9 mouse cellular contexts compared by ENCODE assay signal in genomic region chr11:116077446-116078204, GRCm38 (mm10). TPM values are rescaled to one million over a fixed set of nuclear protein-coding genes. Genes with fewer than 3 reads are reported as not detected.
DNase-seq lines count a peak whose midpoint lies in the region; ATAC-seq and TF ChIP-seq lines count a peak whose summit lies in the region.
"Had no signal": no experiment of that assay in that cellular context is flagged by ENCODE, and none has a peak within 500 bp of the region (broad histone marks: within the 10 kb centered on the region; RNA-seq: fewer than 3 reads in every experiment).

Gene Unc13d (minus strand): TSS chr11:116077961.

- peak; percentile 42 for DNase-seq in gastrocnemius, adult 2 months
- no peak for DNase-seq in gastrocnemius, postnatal 10 days
- DNase-seq in brain, adult 2 months (ENCODE audit: low read depth, low spot score): peak; percentile 67
- peak; percentile 40 to 60 for DNase-seq in urinary bladder, postnatal 36 days (ENCODE audit: low spot score in 2 of 2)
- no peak for DNase-seq in adrenal gland, postnatal 25 days

- H3K27ac ChIP-seq in gastrocnemius, adult 2 months: peak within 1 kb of the TSS; percentile 54; the same call in 1 of the 2 replicates
- H3K27ac ChIP-seq in heart, embryonic 12.5 days (ENCODE audit: poor library complexity, severe bottlenecking): peak within 1 kb of the TSS; percentile 31
- H3K27ac ChIP-seq in liver, embryonic 12.5 days: peak within 1 kb of the TSS; percentile 99

- peak within 1 kb of the TSS; percentile 50 for H3K4me3 ChIP-seq in gastrocnemius, adult 2 months
- peak within 1 kb of the TSS; percentile 24 for H3K4me3 ChIP-seq in heart, embryonic 12.5 days
- peak within 1 kb of the TSS; percentile 73 for H3K4me3 ChIP-seq in liver, embryonic 12.5 days

- 58% methylated on average over 22 of the region's 22 CpGs for WGBS in heart, embryonic 12.5 days
- WGBS in liver, embryonic 12.5 days (ENCODE audit: insufficient replicate concordance): 9% methylated on average over 22 of the region's 22 CpGs

- peaks cover 41% of the 10 kb centered on the region for H3K36me3 ChIP-seq in heart, embryonic 12.5 days
- H3K36me3 ChIP-seq in liver, embryonic 12.5 days: peaks cover 59% of the 10 kb centered on the region

- H3K9me3 ChIP-seq in heart, embryonic 12.5 days (replicated peaks): no peaks in the 10 kb centered on the region
- no peaks in the 10 kb centered on the region for H3K9me3 ChIP-seq in liver, embryonic 12.5 days (replicated peaks)

- H3K27me3 ChIP-seq in heart, embryonic 12.5 days (replicated peaks): no peaks in the 10 kb centered on the region
- H3K27me3 ChIP-seq in liver, embryonic 12.5 days (replicated peaks): no peaks in the 10 kb centered on the region
- H3K27me3 ChIP-seq: Patski had no signal

- peaks cover 58% of the 10 kb centered on the region for H3K4me1 ChIP-seq in heart, embryonic 12.5 days (replicated peaks)
- H3K4me1 ChIP-seq in liver, embryonic 12.5 days: peaks cover 86% of the 10 kb centered on the region

- no peak; the same call in 1 of the 2 replicates for TF ChIP-seq CTCF in gastrocnemius, adult 2 months (IDR thresholded peaks at IDR 0.05)

- H3K4me2 ChIP-seq in heart, embryonic 12.5 days: peak within 1 kb of the TSS; percentile 61
- H3K4me2 ChIP-seq in liver, embryonic 12.5 days: peak within 1 kb of the TSS; percentile 97

- intact Hi-C loops in gastrocnemius, adult 2 months (cut with DNase I): no loop called here

- peak; percentile 60 for ATAC-seq in heart, embryonic 12.5 days (ENCODE audit: insufficient number of reproducible peaks, low FRiP score)
- peak; percentile 89 for ATAC-seq in liver, embryonic 12.5 days
- peak; percentile 68 for ATAC-seq in monocyte, adult 5-6 weeks (replicated peaks; ENCODE audit: insufficient number of reproducible peaks, low FRiP score, low TSS enrichment, poor library complexity, severe bottlenecking)
- ATAC-seq: Patski had no signal

- H3K9ac ChIP-seq in heart, embryonic 12.5 days: peak within 1 kb of the TSS; percentile 39
- peak within 1 kb of the TSS; percentile 93 for H3K9ac ChIP-seq in liver, embryonic 12.5 days

RNA-seq across cellular contexts. Expression of gene Unc13d, which starts in this region (rescaled TPM):
- under 1 TPM; 0.13 to 0.50 TPM for total RNA-seq in gastrocnemius, adult 2 months (2021)
- total RNA-seq in gastrocnemius, postnatal 10 days (2021): under 1 TPM; 0.45 TPM
- polyA plus RNA-seq in heart, embryonic 12.5 days (2016; fragmentation: Nextera tagmentation; extraction: Ambion mirVana): 2.2 and 2.5 TPM in 2 replicates
- polyA plus RNA-seq in liver, embryonic 12.5 days (2016; fragmentation: Nextera tagmentation; extraction: Ambion mirVana): 48.9 and 50.1 TPM in 2 replicates
- 27.7 to 53.1 TPM (median 29.1 TPM) in 3 replicates for total RNA-seq in monocyte, adult 5-6 weeks (2017)
- 0.24 and 0.79 TPM in 2 replicates for total RNA-seq in adrenal gland, postnatal 25 days (2021)

Comparison
In these comparisons a context has a peak if more than half of its experiments do, and no peak if none do; other contexts are left out.
1. RNA of gene Unc13d (total RNA-seq): 27.7 to 53.1 TPM in monocyte, adult 5-6 weeks; 0.24 to 0.79 TPM in adrenal gland, postnatal 25 days, 0.13 to 0.50 TPM in gastrocnemius, adult 2 months and 0.45 TPM in gastrocnemius, postnatal 10 days; every median in the first group is over 10 times any median in the second.
2. RNA of gene Unc13d (polyA plus RNA-seq): 48.9 to 50.1 TPM in liver, embryonic 12.5 days; 2.2 to 2.5 TPM in heart, embryonic 12.5 days; every median in the first group is over 10 times any median in the second.
3. Peak in DNase-seq, H3K4me3 ChIP-seq and H3K27ac ChIP-seq in gastrocnemius, adult 2 months; RNA of the gene not detected or under 1 TPM.
4. DNase-seq: peak in brain, adult 2 months (single experiment) and urinary bladder, postnatal 36 days (2 of 2); none in gastrocnemius, postnatal 10 days (single experiment) and adrenal gland, postnatal 25 days (single experiment).
5. H3K27ac ChIP-seq: peak in every context shown above with its lines; median percentile 99 in liver, embryonic 12.5 days; 54 in gastrocnemius, adult 2 months; 31 in heart, embryonic 12.5 days.
6. Peak in every context shown above with its lines, with median percentiles within 50 percentile points of each other: H3K4me3 ChIP-seq and ATAC-seq.